Mouse (Mus musculus): ENCODE measurements around the gene Prune2.

DNA sequence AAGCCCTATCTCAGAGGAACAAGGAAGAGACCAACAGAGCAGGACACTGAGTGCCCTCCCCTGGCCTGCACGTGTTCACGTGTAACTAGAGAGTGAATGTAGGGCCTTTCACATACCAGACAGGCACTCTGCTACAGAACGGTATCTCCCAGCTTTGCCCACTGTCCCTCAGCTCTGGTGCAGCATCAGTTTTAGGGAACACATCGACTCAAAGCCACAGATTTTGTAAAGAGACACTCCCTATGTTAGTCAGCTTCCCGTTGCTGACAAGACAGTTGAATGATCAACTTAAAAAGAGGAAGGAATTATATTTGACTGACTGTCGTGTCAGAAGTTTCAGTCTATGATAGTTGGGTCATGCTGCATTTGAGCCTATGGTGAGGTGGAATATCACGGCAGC is 210.4 kb downstream of the Prune2 start:
- TF ChIP-seq MAFK (IDR thresholded peaks at IDR 0.05; ENCODE audit: insufficient read depth, low read depth, low read length) (no peak), HCFC1 (IDR thresholded peaks at IDR 0.05; ENCODE audit: borderline replicate concordance, insufficient read depth, low read length) (no peak), ZNF384 (IDR thresholded peaks at IDR 0.05; ENCODE audit: low read depth, low read length) (no peak), CHD2 (IDR thresholded peaks at IDR 0.05; ENCODE audit: low read depth, low read length) (no peak), ZC3H11A (IDR thresholded peaks at IDR 0.05; ENCODE audit: borderline replicate concordance, low read depth, low read length) (no peak)

All from ES-E14 (cell line).